Mouse (Mus musculus) right cerebral cortex, postnatal 25 days (tissue): Measurements from ENCODE around the gene Ldhc.
"Not testable (repeated sequence)": the region's sequence is repeated elsewhere in the genome, so short reads cannot be mapped to it uniquely, and the experiment has no call there.

ENCODE experiments used
- DNase-seq: peaks from one replicate; pipeline ENCODE4 v3.0.0; 2022

The Ldhc gene

DNA sequence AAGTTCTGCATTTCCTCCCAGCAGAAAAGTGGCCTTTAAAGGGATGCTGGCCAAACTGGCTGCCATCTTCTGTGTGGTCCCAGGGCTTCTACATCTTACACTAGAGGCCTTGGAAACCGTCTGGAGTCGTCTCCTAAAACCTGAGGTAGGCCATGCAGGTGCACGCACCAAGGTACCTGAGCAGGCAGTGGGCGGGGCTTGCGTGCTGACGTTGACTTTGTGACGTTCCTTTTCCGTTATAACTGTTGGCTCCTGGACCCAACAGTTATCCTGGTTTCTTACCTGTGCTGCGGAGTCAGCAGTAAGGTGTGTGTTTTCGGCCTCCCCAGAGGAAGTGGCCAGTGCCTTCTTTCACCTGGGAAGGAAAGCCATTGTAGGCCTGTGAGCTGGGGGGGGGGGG, at the start of gene Ldhc:
TSS of gene Ldhc (plus strand) at position 208 of the 400 bp plus-strand sequence.
- no peak for DNase-seq

- DNase-seq, result no peak
Measured at GRCm38 (mm10) chr7:46814012-46814411, 47.0 kb upstream of the Ldhc start.

DNA sequence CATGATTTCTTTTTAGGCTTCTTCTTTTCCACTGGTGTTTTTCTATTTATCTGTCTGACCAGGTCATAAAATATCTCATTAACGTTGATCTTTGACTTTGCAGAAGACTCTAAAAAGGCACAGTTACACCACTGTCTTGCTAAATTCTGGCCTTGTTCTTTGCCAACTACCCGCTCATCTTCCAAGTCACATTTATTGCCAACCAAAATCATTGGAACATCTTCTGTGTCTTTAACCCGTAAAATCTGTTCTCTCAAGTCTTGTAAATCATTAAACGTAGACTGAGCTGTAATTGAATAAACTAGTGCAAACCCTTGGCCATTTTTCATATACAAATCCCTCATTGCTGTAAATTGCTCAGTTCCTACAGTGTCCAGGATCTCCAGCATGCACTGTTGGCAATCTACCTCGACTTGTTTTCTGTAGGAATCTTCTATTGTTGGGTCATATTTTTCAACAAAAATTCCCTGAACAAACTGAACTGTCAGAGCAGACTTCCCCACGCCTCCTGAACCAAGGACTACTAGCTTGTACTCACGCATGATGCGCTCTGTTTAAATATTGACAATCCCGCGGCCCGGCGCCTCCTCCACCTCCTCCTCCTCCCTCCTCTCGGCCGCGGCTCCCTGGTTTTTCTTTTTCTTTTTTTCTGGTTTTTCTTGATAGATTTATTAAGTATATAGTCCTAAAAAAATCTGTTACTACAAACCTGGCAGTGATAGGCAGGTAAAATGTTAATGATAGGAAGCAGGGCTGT, 39.9 kb upstream of the Ldhc start:
- DNase-seq, result not testable (repeated sequence)

DNA sequence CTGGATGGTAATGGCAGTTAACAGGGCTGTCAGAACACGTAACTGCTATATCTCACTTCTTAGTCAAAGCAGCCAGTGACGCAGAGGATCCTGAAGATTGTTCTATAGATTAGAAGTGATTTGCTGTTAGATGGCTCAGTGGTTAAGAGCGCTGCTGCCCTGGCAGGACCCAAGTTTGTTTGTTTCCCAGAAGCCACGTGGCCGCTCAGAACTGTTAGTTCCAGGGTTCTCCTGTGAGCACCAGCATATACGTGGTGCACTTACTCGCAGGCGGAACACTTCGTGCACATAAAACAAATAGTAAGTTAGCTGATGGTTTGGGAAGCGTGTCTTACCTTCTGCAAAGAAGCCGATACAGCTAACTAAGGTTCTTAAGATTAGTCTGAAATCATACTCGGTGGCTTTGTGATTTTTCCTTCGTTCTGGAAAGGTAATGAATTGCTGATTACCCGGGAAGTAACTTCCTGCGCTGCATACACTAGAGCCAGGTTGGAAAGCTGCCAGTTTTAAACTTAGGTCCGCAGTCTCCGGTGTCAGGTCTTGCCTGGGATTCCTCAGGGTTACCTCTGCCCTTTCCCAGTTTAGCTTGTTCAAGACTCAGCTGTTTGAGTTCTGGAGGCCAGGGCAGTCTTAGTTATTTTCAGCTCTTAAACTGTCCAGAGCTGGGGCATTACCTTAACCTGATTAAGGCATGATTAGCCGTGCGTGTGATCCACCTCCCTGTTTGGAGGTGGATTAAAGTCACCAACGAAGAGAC, 33.8 kb upstream of the Ldhc start:
- DNase-seq, result no peak

DNA sequence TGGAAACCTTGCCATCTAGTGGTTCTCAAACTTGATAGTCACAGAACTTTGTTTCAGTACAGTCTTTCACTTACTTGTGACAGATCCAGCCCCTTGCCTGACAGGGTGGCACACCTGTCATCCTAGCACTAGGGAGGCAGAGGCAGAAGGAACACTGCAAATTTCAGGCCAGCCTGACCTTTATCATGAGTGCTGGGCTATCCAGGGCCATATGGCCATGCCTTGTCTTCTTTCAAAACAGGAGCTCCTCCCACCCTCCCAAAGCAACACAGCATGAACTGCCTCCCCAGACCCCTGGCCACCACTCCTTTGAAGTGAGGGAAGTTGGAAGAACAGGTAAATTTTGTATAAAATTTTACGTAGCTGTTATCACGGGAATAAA, 33.2 kb upstream of the Ldhc start:
- no peak for DNase-seq

DNA sequence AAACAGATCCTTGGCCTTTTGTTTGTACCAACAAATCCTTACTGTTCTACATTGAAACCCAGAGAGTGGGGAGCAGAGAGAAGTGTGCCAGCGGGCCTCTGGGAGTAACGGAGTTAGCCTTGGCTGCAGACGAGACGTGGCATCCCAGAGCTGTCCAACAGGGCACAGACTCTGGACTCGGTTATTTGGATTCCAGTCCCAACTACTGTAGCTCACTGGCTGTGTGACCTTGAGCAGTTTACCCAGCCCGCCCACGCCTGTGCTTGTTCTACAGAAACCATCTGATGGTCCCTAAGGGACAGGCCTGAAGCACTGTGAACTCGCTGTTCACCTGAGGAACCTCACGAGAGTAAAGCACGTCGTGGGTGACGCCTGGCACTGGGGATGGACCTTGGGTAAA, 31.1 kb upstream of the Ldhc start:
- no peak for DNase-seq

DNA sequence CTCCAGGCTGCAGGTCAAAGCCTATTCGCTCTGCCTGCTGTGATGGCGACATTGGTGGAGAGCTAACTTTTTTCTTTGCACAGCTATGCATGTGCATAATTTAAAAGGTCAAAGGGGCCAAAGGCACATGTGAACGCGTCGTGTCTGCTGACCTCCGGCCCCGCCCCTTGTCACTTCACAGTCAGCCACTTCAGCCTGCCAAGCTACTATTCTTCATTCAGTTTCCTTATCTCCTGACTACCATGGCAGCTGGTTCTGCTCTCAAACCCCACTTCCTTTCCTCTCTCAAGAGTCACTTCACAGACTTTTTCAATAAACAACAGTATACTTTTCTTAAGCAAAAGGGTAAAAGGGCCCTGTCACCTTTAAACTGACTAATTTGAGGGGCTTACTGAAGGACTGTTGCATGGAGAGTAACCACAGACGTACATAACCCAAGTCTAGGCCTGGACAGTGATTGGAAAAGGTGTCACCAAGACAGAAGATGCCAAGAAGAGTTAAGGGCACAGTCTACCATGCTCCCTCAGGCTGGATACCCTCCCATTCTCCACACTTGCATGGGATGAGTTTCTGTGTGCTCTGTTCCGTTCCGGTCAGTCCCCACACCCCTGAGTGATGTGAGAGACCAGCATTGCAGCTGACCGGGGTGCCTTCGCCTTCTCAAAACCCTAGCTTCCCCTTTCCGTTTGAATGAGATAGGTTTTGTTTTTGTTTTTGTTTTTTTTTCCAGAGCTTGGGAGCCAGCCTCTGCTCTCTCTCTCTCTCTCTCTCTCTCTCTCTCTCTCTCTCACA, 30.0 kb upstream of the Ldhc start:
- no peak for DNase-seq

GRCm38 (mm10) chr7:46831693-46832092, 29.3 kb upstream of the Ldhc start:
- no peak for DNase-seq

- not testable (repeated sequence) for DNase-seq
Measured at GRCm38 (mm10) chr7:46832112-46832810, 28.7 kb upstream of the Ldhc start.

DNA sequence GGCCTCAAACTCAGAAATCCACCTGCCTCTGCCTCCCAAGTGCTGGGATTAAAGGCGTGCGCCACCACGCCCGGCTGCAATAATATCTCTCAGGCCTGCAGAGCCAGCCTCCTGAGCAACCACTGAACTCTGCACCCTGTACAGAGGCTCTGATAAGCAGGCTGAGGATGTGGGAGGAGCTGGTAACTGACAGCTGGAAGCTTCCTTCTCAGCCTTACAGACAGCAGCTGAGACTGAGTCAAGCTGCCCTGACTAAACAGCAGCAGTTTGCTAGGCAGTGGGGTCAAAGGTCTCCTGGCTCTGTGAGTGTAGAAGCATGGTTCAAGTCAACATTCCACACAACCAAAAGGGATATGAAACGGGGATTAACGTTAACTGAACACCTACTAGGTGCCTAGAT, 27.7 kb upstream of the Ldhc start:
- DNase-seq, result no peak

DNA sequence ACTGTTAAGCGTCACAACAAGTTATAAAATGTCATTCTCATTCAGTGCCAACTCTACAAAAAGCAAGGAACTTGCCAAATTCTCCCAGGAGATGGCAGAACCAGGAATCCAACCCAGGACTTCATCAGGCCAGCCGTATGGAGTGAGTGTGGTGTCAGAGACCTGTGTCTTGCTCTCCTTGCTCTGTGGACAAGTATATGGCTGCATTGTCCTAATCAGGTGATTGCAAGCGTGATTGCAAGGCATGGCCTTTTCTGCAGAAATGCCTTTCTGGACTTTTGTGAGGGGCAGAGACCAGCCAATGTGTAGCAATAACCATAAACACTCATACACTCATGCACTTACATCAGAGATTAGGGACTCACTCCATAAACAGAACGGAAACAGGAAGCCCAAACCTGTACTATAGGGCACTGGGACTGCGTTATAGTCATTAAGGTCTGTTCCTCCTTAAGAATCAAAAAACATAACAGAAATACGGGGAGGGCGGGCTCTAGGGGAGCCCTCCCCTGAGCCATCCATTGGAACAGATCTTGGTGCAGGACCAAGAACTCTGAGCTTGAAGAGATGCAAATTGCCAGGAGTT, 27.2 kb upstream of the Ldhc start:
- DNase-seq, result no peak

DNA sequence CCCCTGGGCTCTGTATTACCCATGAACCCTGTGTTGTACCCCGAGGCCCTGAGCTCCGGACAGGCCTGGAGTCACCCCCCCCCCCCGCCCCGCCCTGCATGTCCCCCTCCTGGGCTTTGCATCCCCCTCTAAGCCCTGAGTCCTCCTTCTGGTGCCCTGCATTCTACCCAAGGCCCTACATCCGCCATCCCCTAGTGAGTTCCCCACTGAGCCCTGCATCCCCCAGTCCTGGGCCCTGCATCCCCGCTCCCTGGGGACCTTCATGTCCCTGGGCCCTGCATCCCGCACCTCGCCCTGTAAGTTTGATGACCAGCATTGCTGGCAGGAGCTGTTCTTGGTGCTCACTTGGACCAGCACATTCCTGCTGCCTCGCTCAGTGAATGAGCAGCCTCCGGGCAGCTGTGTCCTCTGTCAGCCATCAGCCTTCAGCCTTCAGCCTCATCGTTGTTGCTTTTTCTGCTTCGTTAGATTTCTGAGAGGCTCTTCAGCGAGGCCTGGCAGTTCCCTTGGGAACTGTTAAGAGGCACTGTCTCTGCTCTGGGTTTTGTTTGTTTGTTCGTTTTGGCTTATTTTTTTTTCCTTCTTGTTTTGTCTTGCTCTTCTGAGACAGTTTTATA, 25.9 kb upstream of the Ldhc start:
- DNase-seq, result no peak

- no peak for DNase-seq
Measured at GRCm38 (mm10) chr7:46836357-46836756, 24.6 kb upstream of the Ldhc start.

DNA sequence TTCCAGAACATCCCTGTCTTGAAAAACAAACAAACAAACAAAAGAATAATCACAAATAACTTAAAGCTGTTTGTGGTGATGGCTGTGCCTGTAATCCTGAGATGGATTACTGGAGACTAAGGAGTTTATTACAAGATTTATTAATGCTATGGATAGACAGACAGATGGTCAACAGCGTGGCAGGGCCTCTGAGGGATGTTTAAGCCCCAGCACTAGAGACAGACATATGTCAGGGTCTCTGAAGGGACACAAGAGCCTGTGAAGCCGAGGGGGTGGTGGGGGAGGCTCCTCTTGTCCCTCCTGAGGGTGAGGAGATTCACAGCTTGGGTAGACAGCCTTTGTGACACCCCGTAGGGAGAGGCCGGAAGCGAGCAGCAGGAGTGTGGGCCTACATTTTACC, 23.9 kb upstream of the Ldhc start:
- DNase-seq, result no peak

GRCm38 (mm10) chr7:46838104-46838671, 22.8 kb upstream of the Ldhc start:
- peak; percentile 23 for DNase-seq

- DNase-seq, result peak; percentile 81
Measured at GRCm38 (mm10) chr7:46838891-46839302, 22.1 kb upstream of the Ldhc start.

GRCm38 (mm10) chr7:46839446-46839845, 21.6 kb upstream of the Ldhc start:
- no peak for DNase-seq

GRCm38 (mm10) chr7:46839861-46840260, 21.1 kb upstream of the Ldhc start:
- no peak for DNase-seq

GRCm38 (mm10) chr7:46840326-46840725, 20.7 kb upstream of the Ldhc start:
- no peak for DNase-seq

DNA sequence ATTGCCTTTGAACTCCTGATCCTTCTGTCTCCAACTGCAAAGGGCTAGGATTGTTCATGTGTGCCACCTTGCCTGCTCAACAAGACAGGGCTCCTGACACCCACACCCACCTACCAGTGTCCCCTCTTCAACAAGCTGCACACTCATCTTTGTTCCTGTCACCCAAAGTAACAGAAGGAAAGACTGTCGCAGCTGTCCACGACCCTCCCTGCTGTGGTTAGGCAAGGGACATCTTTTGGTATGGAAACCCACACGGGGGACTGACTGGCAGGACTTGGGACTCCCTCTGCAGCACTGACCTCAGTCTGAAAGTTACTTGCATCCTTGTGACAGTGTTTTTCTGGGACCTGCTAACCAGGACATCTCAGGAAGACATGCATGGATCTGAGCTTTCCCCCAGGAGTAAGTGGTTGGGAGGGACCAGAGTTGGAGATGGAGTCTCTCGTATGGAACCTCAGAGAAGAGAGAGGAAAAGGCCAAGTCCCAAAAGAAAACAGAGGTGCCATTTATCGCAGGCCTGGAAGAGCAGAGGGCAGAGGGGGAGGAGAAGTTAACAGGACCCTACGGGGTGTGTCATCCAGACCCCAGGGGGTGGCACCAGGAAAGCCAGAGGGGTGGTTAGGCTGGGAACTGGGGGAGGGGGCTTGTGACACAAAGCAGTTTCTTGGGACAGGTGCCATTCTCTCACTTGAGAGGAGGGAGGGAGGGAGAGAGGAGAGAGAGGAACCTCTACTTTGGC, 20.0 kb upstream of the Ldhc start, which contains the start of gene Ldha:
TSS of gene Ldha (plus strand) at position 689 of the 739 bp plus-strand sequence.
- no peak for DNase-seq

DNA sequence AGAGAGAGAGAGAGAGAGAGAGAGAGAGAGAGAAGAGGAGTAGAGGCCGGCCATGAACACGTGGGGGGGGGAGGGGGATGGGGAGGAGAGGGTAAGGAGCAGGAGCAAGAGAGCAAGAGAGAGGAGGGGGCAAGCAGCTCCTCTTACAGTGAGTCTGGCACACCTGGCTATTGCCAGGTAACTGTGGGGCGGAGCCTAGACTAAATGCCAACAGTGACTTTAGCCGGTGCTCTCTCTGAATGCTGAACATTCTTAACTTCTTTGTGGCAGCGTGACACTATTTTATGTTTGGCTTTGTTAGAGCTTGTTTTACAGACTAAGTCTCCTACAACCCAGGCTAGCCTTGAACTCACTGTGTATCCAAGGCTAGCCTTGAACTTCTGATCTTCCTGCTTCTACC, 18.7 kb upstream of the Ldhc start:
- no peak for DNase-seq
